Mouse (Mus musculus) cerebellum, adult 11-12 months (tissue): ENCODE measurements around the gene Myocd.
A peak's percentile ranks its signal among the peaks of the same experiment; 100 is the strongest.

ENCODE experiments used
- DNase-seq: peaks from one replicate; pipeline ENCODE4 v3.0.0; 2022

The Myocd gene

DNA sequence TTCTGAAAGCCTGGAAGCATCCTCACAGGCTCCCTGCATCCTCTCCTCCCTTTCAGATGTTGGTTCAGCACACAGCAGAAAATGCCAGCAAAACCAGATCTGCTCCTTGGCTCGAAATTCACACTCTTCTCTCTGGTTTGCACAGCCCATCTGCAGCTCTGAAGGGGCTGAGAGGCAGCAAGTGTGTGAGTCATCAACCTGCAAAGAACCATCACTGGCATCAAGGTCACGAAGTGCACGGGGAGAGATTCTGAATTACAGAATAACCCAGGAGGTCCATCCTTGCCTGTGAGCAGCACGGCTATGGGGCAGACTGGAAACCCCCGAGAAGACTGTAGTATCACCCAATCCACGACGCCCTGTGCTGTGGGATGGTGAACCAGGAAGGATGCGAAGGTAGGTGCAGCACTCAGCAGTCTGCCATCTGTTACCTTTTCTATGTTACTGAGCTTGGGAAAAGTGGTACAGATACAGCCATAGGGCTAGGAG, 134.5 kb downstream of the Myocd start:
- DNase-seq = peak; percentile 66

GRCm38 (mm10) chr11:65133661-65134060, 136.1 kb downstream of the Myocd start:
- DNase-seq = no peak

- no peak for DNase-seq
These were observed 140.7 kb downstream of the Myocd start for GRCm38 (mm10) chr11:65129110-65129509.

DNA sequence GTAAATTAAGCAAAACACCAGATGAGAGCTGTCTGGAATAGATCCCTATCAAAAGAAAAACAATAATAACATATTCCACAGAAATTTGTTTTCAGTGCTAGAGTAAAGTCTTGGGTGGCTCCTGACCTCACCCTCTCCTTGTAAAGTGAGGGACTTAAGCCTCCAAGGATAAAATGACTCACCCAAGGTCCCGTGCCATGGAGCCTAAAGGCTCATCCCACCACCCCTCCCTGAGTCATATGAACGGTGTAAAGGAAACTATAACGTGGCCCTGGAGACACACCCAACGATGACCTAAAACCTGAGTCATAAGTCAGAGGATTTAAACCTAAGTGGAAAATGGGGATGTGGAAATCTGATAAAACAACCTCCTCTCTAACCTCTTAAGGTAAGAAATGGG, 141.1 kb downstream of the Myocd start:
- DNase-seq = no peak

- no peak for DNase-seq
These were observed 143.2 kb downstream of the Myocd start for GRCm38 (mm10) chr11:65126566-65126965.
